Mouse (Mus musculus) cortical plate, adult 2 months (tissue): ENCODE measurements at regions not wholly inside any gene's neighbourhood (a gene's known extent, or its start where the extent isn't known, plus 50 kb on each side); places are given as distances from the start of the nearest gene placed in this dataset.

Experiments used
- H3K27ac ChIP-seq: fragments of 200-500 bp; 2 replicates; pipeline ENCODE4 v1.5.1; 2012; ENCODE audit warnings: low read length, control low read depth, inconsistent platforms; ENCODE audit not compliant: insufficient read depth
- H3K4me1 ChIP-seq: fragments of 200-500 bp; 2 replicates; pipeline ENCODE4 v1.6.1; 2011; ENCODE audit warnings: low read length; ENCODE audit not compliant: control insufficient read depth, insufficient read depth
- H3K4me3 ChIP-seq: fragments of 200-500 bp; 2 replicates; pipeline ENCODE4 v1.5.1; 2011; ENCODE audit warnings: mild to moderate bottlenecking, low read length, control low read depth; ENCODE audit not compliant: insufficient read depth
- CTCF ChIP-seq: fragments of 200-500 bp; IDR thresholded peaks from 2 replicates; pipeline ENCODE4 v1.5.1; 2011; ENCODE audit warnings: mild to moderate bottlenecking, control low read depth, low read length; ENCODE audit not compliant: insufficient read depth; ENCODE audit errors: extremely low read depth
- POLR2A ChIP-seq: fragments of 200-500 bp; IDR thresholded peaks from 2 replicates; pipeline ENCODE4 v1.6.1; 2011; ENCODE audit warnings: mild to moderate bottlenecking, low read length, control low read depth; ENCODE audit not compliant: insufficient read depth; ENCODE audit errors: extremely low read depth

DNA sequence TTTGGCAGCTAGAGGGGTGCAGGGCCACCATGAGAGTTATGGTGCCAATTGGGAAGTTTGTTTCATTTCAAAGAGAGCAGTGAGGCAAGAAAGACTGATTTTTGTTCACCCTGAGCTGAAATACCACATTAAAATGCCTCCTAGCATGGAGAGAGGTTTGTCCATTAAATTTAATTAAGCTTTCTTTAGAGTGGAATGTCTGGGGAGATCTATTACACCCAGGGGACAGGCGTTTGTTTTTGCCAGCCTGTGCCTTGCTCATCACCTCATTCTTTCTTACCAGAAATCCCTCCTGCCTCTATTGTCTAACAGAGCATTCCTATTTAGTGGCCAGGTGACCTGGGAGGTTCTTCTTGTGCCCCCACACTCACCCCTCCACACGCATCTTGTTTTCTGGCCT is 55.2 kb upstream of the Rcn1 start:
- TF ChIP-seq POLR2A: no peak
- no peak for TF ChIP-seq CTCF
- Histone ChIP-seq H3K4me1 (no peaks in the 10 kb centered on the region), H3K4me3 (no peak overlapping the region), H3K27ac (no peak overlapping the region)

DNA sequence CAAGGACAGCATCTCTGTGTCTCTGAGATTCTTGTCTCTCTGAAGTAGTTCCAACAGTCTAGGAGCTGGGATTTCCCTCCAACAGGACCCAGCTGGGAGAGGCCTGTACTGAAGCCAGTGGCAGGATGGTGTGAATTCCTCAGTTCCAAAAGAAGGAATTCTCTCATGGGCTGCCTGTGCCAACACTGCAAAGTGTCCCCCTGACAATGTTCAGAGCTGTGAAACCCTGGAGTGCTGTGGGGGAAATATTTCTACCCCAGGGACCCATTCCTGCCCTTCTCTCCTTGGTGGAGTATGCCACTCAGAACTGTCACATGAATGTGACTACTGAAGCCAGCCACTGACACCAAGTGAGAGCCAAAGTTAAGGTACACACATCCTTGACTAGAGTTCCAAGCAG is 55.7 kb upstream of the Rcn1 start:
- Histone ChIP-seq H3K4me1 (no peaks in the 10 kb centered on the region), H3K4me3 (no peak overlapping the region), H3K27ac (no peak overlapping the region)
- no peak for TF ChIP-seq CTCF
- TF ChIP-seq POLR2A: no peak

DNA sequence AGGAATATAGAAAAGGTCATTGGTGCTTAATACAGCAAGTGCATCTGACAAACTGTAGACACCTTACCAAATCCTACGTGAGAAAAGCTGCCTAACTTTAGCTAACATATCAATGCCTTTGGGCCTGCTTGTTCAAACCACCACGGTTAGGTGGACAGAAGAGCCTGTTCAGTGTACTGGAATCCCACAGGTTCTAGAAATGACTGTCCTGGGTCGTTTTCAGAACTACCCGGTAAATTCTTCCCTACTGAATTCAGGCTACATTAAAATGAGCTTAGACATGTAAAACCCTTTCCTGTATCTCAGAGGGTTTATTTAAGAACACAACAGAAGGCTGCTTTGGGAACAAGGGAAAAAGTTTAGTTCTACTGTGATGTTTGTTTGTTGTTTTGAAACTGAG is 59.5 kb upstream of the Rcn1 start:
- Histone ChIP-seq H3K27ac (no peak overlapping the region), H3K4me1 (no peaks in the 10 kb centered on the region)
- TF ChIP-seq POLR2A: no peak
- no peak for TF ChIP-seq CTCF

DNA sequence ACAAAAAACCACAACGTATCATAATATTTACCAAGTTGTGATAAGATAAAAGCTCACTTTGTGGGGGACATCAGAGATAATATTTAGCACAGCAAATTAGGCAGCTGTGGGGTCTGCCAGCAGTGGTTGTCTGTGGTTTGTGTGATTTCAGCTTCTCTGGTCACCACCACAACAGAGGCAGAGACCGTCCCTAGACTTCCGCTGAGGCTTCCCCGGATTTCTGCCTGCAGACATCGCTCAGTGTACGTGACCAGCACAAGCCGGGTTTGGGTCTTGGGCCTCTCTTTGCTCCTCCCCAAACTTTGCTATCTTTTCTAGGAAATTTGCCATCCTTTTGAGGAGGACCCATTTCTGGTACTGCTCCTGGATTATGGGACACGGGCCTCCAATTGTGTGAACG is 60.4 kb upstream of the Rcn1 start:
- H3K4me1 ChIP-seq: no peaks in the 10 kb centered on the region
- no peak overlapping the region for H3K27ac ChIP-seq
- TF ChIP-seq CTCF (no peak), POLR2A (no peak)
- H3K4me3 ChIP-seq: no peak overlapping the region

More for the DNA sequence above, 59.5 kb upstream of the Rcn1 start:
- H3K4me3 ChIP-seq: no peak overlapping the region

DNA sequence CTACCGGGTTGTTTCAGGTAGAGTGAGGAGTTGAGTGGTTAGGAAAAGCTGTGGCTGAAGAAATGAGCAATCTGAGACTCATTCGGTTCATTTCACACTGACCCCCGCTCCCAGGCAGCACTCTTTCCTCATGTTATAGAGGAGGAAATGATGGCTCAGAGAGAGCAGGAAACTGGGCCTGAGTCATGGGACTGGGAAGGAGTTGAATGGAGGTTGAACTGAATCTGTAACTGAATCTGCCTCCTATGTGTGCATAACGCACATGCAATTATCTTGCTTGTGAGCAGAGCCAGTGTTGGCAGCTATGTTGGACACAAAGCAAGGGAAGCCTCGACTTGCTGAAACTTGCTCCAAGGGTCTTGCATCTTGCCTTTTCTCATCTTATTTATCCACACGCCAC is 66.5 kb upstream of the Rcn1 start:
- Histone ChIP-seq H3K4me1 (no peaks in the 10 kb centered on the region), H3K27ac (no peak overlapping the region), H3K4me3 (no peak overlapping the region)
- TF ChIP-seq POLR2A: no peak
- TF ChIP-seq CTCF: no peak

DNA sequence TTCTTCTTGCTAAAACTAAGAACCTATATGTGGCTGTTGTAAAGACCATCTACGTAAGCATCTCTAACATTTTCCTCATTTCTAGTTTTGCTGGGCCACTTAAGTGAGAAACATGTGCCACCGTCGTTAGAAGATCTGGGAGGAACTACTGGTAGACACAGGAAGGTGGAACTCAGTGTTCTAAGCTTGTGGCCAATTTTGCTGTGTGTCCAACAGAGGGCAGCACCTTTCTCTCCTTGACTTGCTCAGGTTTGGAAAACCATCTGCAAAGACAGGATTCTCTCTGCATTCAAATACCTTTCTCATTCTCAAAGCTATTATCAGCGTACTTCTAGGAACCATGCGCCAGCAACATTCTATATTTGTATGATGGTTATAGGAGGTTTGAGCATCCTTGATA is 69.8 kb upstream of the Rcn1 start:
- no peaks in the 10 kb centered on the region for H3K4me1 ChIP-seq
- no peak overlapping the region for H3K4me3 ChIP-seq
- H3K27ac ChIP-seq: no peak overlapping the region
- TF ChIP-seq POLR2A (no peak), CTCF (peak; percentile 72)

DNA sequence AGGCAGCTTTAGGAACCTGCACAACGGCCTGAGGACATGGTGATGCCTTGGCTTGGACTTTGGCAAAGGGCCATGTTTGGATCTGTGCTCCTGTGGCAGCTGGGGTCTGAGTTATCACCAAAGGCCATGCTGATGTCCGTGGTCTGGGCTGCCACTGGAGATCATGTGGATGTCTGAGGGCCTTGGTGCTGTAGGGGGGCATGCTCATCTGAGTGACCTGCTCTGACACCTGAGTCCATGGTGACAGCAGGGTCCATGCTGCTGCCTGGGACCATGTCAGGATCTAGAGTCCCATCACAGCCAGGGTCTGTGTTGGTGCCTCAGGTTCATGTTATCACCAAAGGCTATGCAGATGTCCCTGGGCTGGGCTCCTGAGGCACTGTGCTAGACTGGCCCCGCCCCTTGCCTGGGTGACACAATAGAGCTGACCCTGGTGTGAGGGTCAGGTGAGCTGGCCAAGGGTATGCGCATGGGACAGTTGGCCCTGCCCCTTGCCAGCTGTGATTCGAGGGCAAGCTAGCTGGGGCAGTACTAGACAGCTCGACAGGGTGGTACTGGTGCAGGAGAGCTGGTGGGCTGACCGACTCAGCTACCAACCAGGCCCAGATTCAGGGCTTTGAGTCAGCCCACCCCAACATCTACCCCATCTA is 77.0 kb upstream of the Rcn1 start:
- no peak overlapping the region for H3K4me3 ChIP-seq
- H3K4me1 ChIP-seq: no peaks in the 10 kb centered on the region
- no peak overlapping the region for H3K27ac ChIP-seq
- TF ChIP-seq POLR2A (no peak), CTCF (no peak)

DNA sequence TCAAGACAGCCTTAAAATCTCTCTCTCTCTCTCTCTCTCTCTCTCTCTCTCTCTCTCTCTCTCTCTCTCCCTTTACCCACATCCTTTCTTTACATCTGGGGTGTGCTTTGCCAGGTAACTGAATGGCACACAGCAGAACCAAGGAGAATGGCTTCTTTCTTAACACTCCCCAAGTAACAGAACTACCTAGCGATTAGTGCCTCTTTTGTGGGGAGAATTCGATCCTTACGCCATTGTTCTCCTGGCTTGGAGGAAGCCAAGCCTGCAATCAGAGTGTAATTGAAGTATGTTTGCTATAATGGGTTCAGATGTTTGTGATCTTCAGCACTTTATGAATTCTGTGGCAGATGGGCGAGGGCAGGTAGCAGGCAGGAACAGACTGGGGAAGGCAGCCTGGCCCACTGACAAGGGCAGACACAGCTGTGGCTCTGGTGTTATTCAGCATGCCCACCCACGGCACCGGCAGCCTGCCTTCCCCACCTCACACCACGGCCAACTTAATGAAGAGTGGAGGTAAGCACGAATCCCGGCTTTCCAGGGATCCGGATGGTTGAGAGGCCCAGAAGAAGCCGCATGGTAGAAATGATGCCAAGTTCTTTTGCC is 83.0 kb upstream of the Rcn1 start:
- Histone ChIP-seq H3K27ac (no peak overlapping the region), H3K4me1 (no peaks in the 10 kb centered on the region), H3K4me3 (no peak overlapping the region)
- TF ChIP-seq CTCF: no peak
- TF ChIP-seq POLR2A: no peak

DNA sequence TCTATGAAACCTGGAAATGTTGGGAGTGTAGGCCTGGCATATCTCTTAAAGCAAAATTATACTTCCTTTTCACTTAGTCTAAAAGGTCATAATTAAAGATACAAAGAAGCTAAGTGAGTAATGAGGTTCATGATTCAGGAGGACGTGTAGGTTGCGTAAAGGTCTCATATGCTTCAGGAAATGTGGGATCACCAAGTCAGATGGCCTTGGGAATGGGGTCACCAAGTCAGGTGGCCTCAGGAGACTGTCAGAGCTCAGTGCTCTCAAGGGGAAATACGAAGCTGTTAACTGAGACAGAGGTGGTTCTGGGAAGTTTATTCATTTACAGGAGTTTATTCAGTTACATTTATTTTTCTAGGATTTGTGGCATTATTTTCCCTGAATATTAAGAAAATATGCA is 85.4 kb upstream of the Rcn1 start:
- Histone ChIP-seq H3K4me3 (no peak overlapping the region), H3K27ac (no peak overlapping the region), H3K4me1 (no peaks in the 10 kb centered on the region)
- TF ChIP-seq CTCF (no peak), POLR2A (no peak)

DNA sequence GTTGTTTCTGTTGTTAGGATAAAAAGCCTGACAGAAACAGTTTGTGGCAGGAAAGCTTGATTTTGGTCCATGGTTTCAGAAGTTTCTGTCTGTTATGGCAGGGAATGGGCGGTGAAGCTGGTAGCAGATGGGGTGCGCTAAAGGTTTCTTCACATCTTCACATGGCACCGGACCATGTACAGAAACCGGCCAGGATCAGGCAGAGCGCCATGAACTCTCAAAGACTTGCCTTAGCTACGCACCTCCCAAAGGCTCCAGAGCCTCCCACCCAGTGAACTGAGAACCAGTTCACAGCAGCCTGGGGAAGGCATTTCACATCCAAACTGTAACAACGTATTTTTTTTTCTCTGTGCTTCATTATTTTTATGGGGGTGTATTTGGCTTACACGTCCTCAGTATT is 86.2 kb upstream of the Rcn1 start:
- no peak for TF ChIP-seq CTCF
- no peak for TF ChIP-seq POLR2A
- Histone ChIP-seq H3K27ac (no peak overlapping the region), H3K4me1 (no peaks in the 10 kb centered on the region), H3K4me3 (no peak overlapping the region)
